Mouse (Mus musculus) MEL-GATA-1-ER (cell line): ENCODE measurements around the gene Igf1r.

Experiments used
- DNase-seq: peaks from one replicate; pipeline ENCODE4 v3.0.0-alpha.2; 2012; ENCODE audit warnings: low read depth; ENCODE audit errors: extremely low read depth

The Igf1r gene

GRCm38 (mm10) chr7:68224006-68224405 is 271.4 kb downstream of the Igf1r start:
- no peak for DNase-seq

- DNase-seq: peak; percentile 2
These were observed 272.9 kb downstream of the Igf1r start for GRCm38 (mm10) chr7:68225427-68226054.

- no peak for DNase-seq
These were observed 274.4 kb downstream of the Igf1r start for GRCm38 (mm10) chr7:68227021-68227420.

GRCm38 (mm10) chr7:68227621-68228020 is 275.0 kb downstream of the Igf1r start:
- peak; percentile 4 for DNase-seq

- no peak for DNase-seq
These were observed 275.9 kb downstream of the Igf1r start for GRCm38 (mm10) chr7:68228491-68228890.

- DNase-seq: no peak
These were observed 278.2 kb downstream of the Igf1r start for GRCm38 (mm10) chr7:68230831-68231230.

- no peak for DNase-seq
These were observed 279.9 kb downstream of the Igf1r start for GRCm38 (mm10) chr7:68232521-68232920.

- DNase-seq: no peak
These were observed 281.1 kb downstream of the Igf1r start for GRCm38 (mm10) chr7:68233619-68234223.

GRCm38 (mm10) chr7:68236817-68237216 is 284.2 kb downstream of the Igf1r start:
- no peak for DNase-seq

- DNase-seq: no peak
These were observed 286.7 kb downstream of the Igf1r start for GRCm38 (mm10) chr7:68239220-68239827.

- DNase-seq: no peak
These were observed 288.6 kb downstream of the Igf1r start for GRCm38 (mm10) chr7:68241205-68241604.

- DNase-seq: no peak
These were observed 293.1 kb downstream of the Igf1r start for GRCm38 (mm10) chr7:68245681-68246080.

GRCm38 (mm10) chr7:68246249-68246648 is 293.6 kb downstream of the Igf1r start:
- DNase-seq: no peak

- DNase-seq: no peak
These were observed 297.8 kb downstream of the Igf1r start for GRCm38 (mm10) chr7:68250411-68250810.

GRCm38 (mm10) chr7:68250902-68251301 is 298.3 kb downstream of the Igf1r start:
- no peak for DNase-seq

GRCm38 (mm10) chr7:68257767-68258166 is 305.1 kb downstream of the Igf1r start:
- DNase-seq: no peak

- DNase-seq: no peak
These were observed 305.9 kb downstream of the Igf1r start for GRCm38 (mm10) chr7:68258326-68259150.

GRCm38 (mm10) chr7:68259523-68260081 is 307.0 kb downstream of the Igf1r start:
- DNase-seq: no peak

- DNase-seq: no peak
These were observed 310.1 kb downstream of the Igf1r start for GRCm38 (mm10) chr7:68262612-68263200.

GRCm38 (mm10) chr7:68263346-68264027 is 310.9 kb downstream of the Igf1r start:
- no peak for DNase-seq

GRCm38 (mm10) chr7:68264028-68264453 is 311.4 kb downstream of the Igf1r start, which contains the start of gene Pgpep1l:
Gene Pgpep1l, minus strand, starts transcription at chr7:68264233.
- no peak for DNase-seq
